Mouse (Mus musculus) thymus, adult 2 months (tissue): Measurements from ENCODE around the gene Mdga1.

ENCODE experiments used
- CTCF ChIP-seq: fragments of 200-500 bp; IDR thresholded peaks from 2 replicates; pipeline ENCODE4 v1.5.1; 2012; ENCODE audit warnings: mild to moderate bottlenecking, control low read depth, low read length, moderate library complexity, borderline replicate concordance; ENCODE audit not compliant: control insufficient read depth, poor library complexity, insufficient read depth; ENCODE audit errors: extremely low read depth
- POLR2A ChIP-seq: fragments of 200-500 bp; IDR thresholded peaks from 2 replicates; pipeline ENCODE4 v1.6.1; 2012; ENCODE audit warnings: mild to moderate bottlenecking, low read length, control low read depth, moderate library complexity; ENCODE audit not compliant: control insufficient read depth, poor library complexity, insufficient read depth; ENCODE audit errors: extremely low read depth

- no peak for TF ChIP-seq CTCF
- no peak for TF ChIP-seq POLR2A
These were observed 15.6 kb downstream of the Mdga1 start for GRCm38 (mm10) chr17:29954316-29954715.
